Mouse (Mus musculus) intestine, embryonic 15.5 days (tissue): ENCODE results near the gene Sec23b. TPM values are rescaled to one million over a fixed set of nuclear protein-coding genes. Genes with fewer than 3 reads are reported as not detected.

Source experiments
- ATAC-seq: fragments of 200-750 bp; cut with Nextera tagmentation; 2 replicates; pipeline ENCODE4 v1.8.0; 2017; ENCODE audit warnings: moderate TSS enrichment, moderate library complexity
- H3K27ac ChIP-seq: fragments of 300-500 bp; sonication (generic); 2 replicates; pipeline ENCODE4 v1.5.1; 2015; ENCODE audit warnings: mild to moderate bottlenecking, inconsistent platforms
- H3K27me3 ChIP-seq: fragments of 300-500 bp; sonication (generic); replicated peaks from 2 replicates; pipeline ENCODE4 v1.6.1; 2015; ENCODE audit warnings: inconsistent platforms
- H3K36me3 ChIP-seq: fragments of 300-500 bp; sonication (generic); 2 replicates; pipeline ENCODE4 v1.6.1; 2015; ENCODE audit warnings: inconsistent platforms
- H3K4me1 ChIP-seq: fragments of 300-500 bp; sonication (generic); replicated peaks from 2 replicates; pipeline ENCODE4 v1.6.1; 2015; ENCODE audit warnings: inconsistent platforms
- H3K4me2 ChIP-seq: fragments of 300-500 bp; sonication (generic); replicated peaks from 2 replicates; pipeline ENCODE4 v1.6.1; 2015; ENCODE audit warnings: mild to moderate bottlenecking, inconsistent platforms
- H3K4me3 ChIP-seq: fragments of 300-500 bp; sonication (generic); replicated peaks from 2 replicates; pipeline ENCODE4 v1.5.1; 2015; ENCODE audit warnings: inconsistent platforms
- H3K9ac ChIP-seq: fragments of 300-500 bp; sonication (generic); 2 replicates; pipeline ENCODE4 v1.6.1; 2015; ENCODE audit warnings: inconsistent platforms
- H3K9me3 ChIP-seq: fragments of 300-500 bp; sonication (generic); 2 replicates; pipeline ENCODE4 v1.6.1; 2016; ENCODE audit warnings: inconsistent platforms
- WGBS: fragments of 180-500 bp; shearing (Covaris S2); methylation state at CpG from one replicate; pipeline ENCODE4 v1.1.7; 2015; 5-methylcytosine and 5-hydroxymethylcytosine counted together
- polyA plus RNA-seq: library from polyadenylated mRNA; unstranded; fragments of >200 nt; fragmentation: Nextera tagmentation; extraction: Ambion mirVana; gene quantifications from 2 replicates; pipeline ENCODE4 v1.2.1, GENCODE M21; 2015

Sec23b gene
- 100 and 101 TPM in 2 replicates for polyA plus RNA-seq

- under 1% methylated on average over 44 of the region's 44 CpGs for WGBS
- no peaks in the 10 kb centered on the region for H3K27me3 ChIP-seq
- H3K9ac ChIP-seq = peak within 1 kb of the TSS; percentile 70
- peak within 1 kb of the TSS; percentile 78 for H3K4me3 ChIP-seq
- peak; percentile 99 for ATAC-seq
- 0 out of 2 replicates have a peak, but pooled peaks cover 5% of the 10 kb centered on the region for H3K36me3 ChIP-seq
- peaks cover 2% of the 10 kb centered on the region; the same call in 1 of the 2 replicates for H3K4me1 ChIP-seq
- H3K27ac ChIP-seq = peak within 1 kb of the TSS; percentile 91
- peak within 1 kb of the TSS; percentile 60 for H3K4me2 ChIP-seq
- no peaks in the 10 kb centered on the region for H3K9me3 ChIP-seq
Observed at GRCm38 (mm10) chr2:144555820-144556552, at the start of gene Sec23b. Gene Sec23b (plus strand): TSS chr2:144556229.

- no peak overlapping the region for H3K4me3 ChIP-seq
- no peak overlapping the region for H3K4me2 ChIP-seq
- no peak overlapping the region for H3K27ac ChIP-seq
- no peaks in the 10 kb centered on the region for H3K36me3 ChIP-seq
- H3K9ac ChIP-seq = no peak overlapping the region
- ATAC-seq = no peak
- no peaks in the 10 kb centered on the region for H3K9me3 ChIP-seq
- H3K27me3 ChIP-seq = no peaks in the 10 kb centered on the region
- WGBS = 80% methylated on average over 3 of the region's 3 CpGs
- no peaks in the 10 kb centered on the region for H3K4me1 ChIP-seq
Observed at GRCm38 (mm10) chr2:144514619-144515018, 41.4 kb upstream of the Sec23b start.

GRCm38 (mm10) chr2:144519772-144520171 lies 36.3 kb upstream of the Sec23b start:
- no peaks in the 10 kb centered on the region for H3K4me1 ChIP-seq
- no peak overlapping the region for H3K9ac ChIP-seq
- WGBS = 62% methylated on average over 3 of the region's 3 CpGs
- ATAC-seq = no peak
- no peaks in the 10 kb centered on the region for H3K27me3 ChIP-seq
- H3K27ac ChIP-seq = no peak overlapping the region
- H3K4me2 ChIP-seq = no peak overlapping the region
- H3K4me3 ChIP-seq = no peak overlapping the region
- no peaks in the 10 kb centered on the region for H3K36me3 ChIP-seq
- H3K9me3 ChIP-seq = no peaks in the 10 kb centered on the region

- H3K4me3 ChIP-seq = no peak overlapping the region
- no peak for ATAC-seq
- H3K27me3 ChIP-seq = 0 out of 2 replicates have a peak, but pooled peaks cover 3% of the 10 kb centered on the region
- H3K9ac ChIP-seq = no peak overlapping the region
- H3K36me3 ChIP-seq = no peaks in the 10 kb centered on the region
- no peaks in the 10 kb centered on the region for H3K9me3 ChIP-seq
- H3K27ac ChIP-seq = no peak overlapping the region
- peaks cover 7% of the 10 kb centered on the region for H3K4me1 ChIP-seq
- no peak overlapping the region for H3K4me2 ChIP-seq
- WGBS = 58% methylated on average over 10 of the region's 10 CpGs
Observed at GRCm38 (mm10) chr2:144525856-144526255, 30.2 kb upstream of the Sec23b start.

GRCm38 (mm10) chr2:144526981-144527820 lies 28.8 kb upstream of the Sec23b start, which contains the start of the genes Dzank1 and Polr3f:
Gene Dzank1 (minus strand): TSS chr2:144527414.
Gene Polr3f (plus strand): TSS chr2:144527718.
- ATAC-seq = peak; percentile 99
- H3K9ac ChIP-seq = peak within 1 kb of the TSS; percentile 93
- WGBS = 1% methylated on average over 56 of the region's 56 CpGs

GRCm38 (mm10) chr2:144527821-144528174 lies 28.2 kb upstream of the Sec23b start:
- peak overlapping the region; percentile 93 for H3K9ac ChIP-seq
- WGBS = under 1% methylated on average over 25 of the region's 25 CpGs
- 0 out of 2 replicates have a peak, but pooled peaks cover 3% of the 10 kb centered on the region for H3K27me3 ChIP-seq
- H3K4me1 ChIP-seq = peaks cover 7% of the 10 kb centered on the region
- H3K9me3 ChIP-seq = no peaks in the 10 kb centered on the region
- peak overlapping the region; percentile 91 for H3K4me2 ChIP-seq
- H3K36me3 ChIP-seq = 0 out of 2 replicates have a peak, but pooled peaks cover 3% of the 10 kb centered on the region
- peak overlapping the region; percentile 96 for H3K4me3 ChIP-seq
- peak overlapping the region; percentile 94 for H3K27ac ChIP-seq
- ATAC-seq = peak; percentile 66

More at GRCm38 (mm10) chr2:144526981-144527820, 28.8 kb upstream of the Sec23b start, which contains the start of the genes Dzank1 and Polr3f:
- Histone ChIP-seq H3K27me3 (0 out of 2 replicates have a peak, but pooled peaks cover 3% of the 10 kb centered on the region), H3K9me3 (no peaks in the 10 kb centered on the region), H3K4me2 (peak within 1 kb of the TSS; percentile 91), H3K27ac (peak within 1 kb of the TSS; percentile 94), H3K4me1 (peaks cover 7% of the 10 kb centered on the region), H3K36me3 (0 out of 2 replicates have a peak, but pooled peaks cover 3% of the 10 kb centered on the region), H3K4me3 (peak within 1 kb of the TSS; percentile 96)

GRCm38 (mm10) chr2:144537123-144537522 lies 18.9 kb upstream of the Sec23b start:
- Histone ChIP-seq H3K4me2 (no peak overlapping the region), H3K9me3 (no peaks in the 10 kb centered on the region), H3K27me3 (no peaks in the 10 kb centered on the region), H3K36me3 (peaks cover 42% of the 10 kb centered on the region), H3K4me3 (no peak overlapping the region), H3K4me1 (no peaks in the 10 kb centered on the region), H3K9ac (no peak overlapping the region), H3K27ac (no peak overlapping the region)
- WGBS = 92% methylated on average over 7 of the region's 7 CpGs
- no peak for ATAC-seq

- H3K9ac ChIP-seq = no peak overlapping the region
- WGBS = 86% methylated on average over 4 of the region's 4 CpGs
- no peak overlapping the region for H3K4me2 ChIP-seq
- no peak overlapping the region for H3K4me3 ChIP-seq
- no peaks in the 10 kb centered on the region for H3K9me3 ChIP-seq
- H3K4me1 ChIP-seq = no peaks in the 10 kb centered on the region
- no peak overlapping the region for H3K27ac ChIP-seq
- no peak for ATAC-seq
- peaks cover 20% of the 10 kb centered on the region for H3K36me3 ChIP-seq
- H3K27me3 ChIP-seq = no peaks in the 10 kb centered on the region
Observed at GRCm38 (mm10) chr2:144541246-144541645, 14.8 kb upstream of the Sec23b start.

GRCm38 (mm10) chr2:144543670-144544069 lies 12.4 kb upstream of the Sec23b start:
- H3K27me3 ChIP-seq = no peaks in the 10 kb centered on the region
- H3K4me2 ChIP-seq = no peak overlapping the region
- H3K9ac ChIP-seq = no peak overlapping the region
- H3K4me1 ChIP-seq = no peaks in the 10 kb centered on the region
- no peak overlapping the region for H3K27ac ChIP-seq
- ATAC-seq = no peak
- no peak overlapping the region for H3K4me3 ChIP-seq
- H3K36me3 ChIP-seq = peaks cover 9% of the 10 kb centered on the region; the same call in 1 of the 2 replicates
- H3K9me3 ChIP-seq = no peaks in the 10 kb centered on the region
- 88% methylated on average over 6 of the region's 6 CpGs for WGBS

GRCm38 (mm10) chr2:144544630-144545029 lies 11.4 kb upstream of the Sec23b start:
- Histone ChIP-seq H3K4me2 (no peak overlapping the region), H3K9ac (no peak overlapping the region), H3K9me3 (no peaks in the 10 kb centered on the region), H3K4me1 (no peaks in the 10 kb centered on the region), H3K27me3 (no peaks in the 10 kb centered on the region), H3K27ac (no peak overlapping the region), H3K36me3 (peaks cover 5% of the 10 kb centered on the region; the same call in 1 of the 2 replicates), H3K4me3 (no peak overlapping the region)
- WGBS = 74% methylated on average over 6 of the region's 6 CpGs
- ATAC-seq = peak; percentile 72; the same call in 1 of the 2 replicates

GRCm38 (mm10) chr2:144545061-144545460 lies 11.0 kb upstream of the Sec23b start:
- Histone ChIP-seq H3K27ac (no peak overlapping the region), H3K4me2 (no peak overlapping the region), H3K36me3 (peaks cover 4% of the 10 kb centered on the region; the same call in 1 of the 2 replicates), H3K9me3 (no peaks in the 10 kb centered on the region), H3K4me3 (no peak overlapping the region), H3K4me1 (no peaks in the 10 kb centered on the region), H3K9ac (no peak overlapping the region), H3K27me3 (no peaks in the 10 kb centered on the region)
- ATAC-seq = no peak
- WGBS = 80% methylated on average over 2 of the region's 2 CpGs

GRCm38 (mm10) chr2:144545481-144545880 lies 10.5 kb upstream of the Sec23b start:
- H3K4me1 ChIP-seq = no peaks in the 10 kb centered on the region
- H3K9ac ChIP-seq = no peak overlapping the region
- no peak overlapping the region for H3K27ac ChIP-seq
- no peaks in the 10 kb centered on the region for H3K27me3 ChIP-seq
- H3K4me3 ChIP-seq = no peak overlapping the region
- WGBS = 30% methylated on average over 1 of the region's 1 CpGs
- peaks cover 4% of the 10 kb centered on the region; the same call in 1 of the 2 replicates for H3K36me3 ChIP-seq
- H3K4me2 ChIP-seq = no peak overlapping the region
- ATAC-seq = no peak
- H3K9me3 ChIP-seq = no peaks in the 10 kb centered on the region
